Mouse (Mus musculus) liver, embryonic 14.5 days (tissue): ENCODE data around the gene Ovol1. TPM values are rescaled to one million over a fixed set of nuclear protein-coding genes. Genes with fewer than 3 reads are reported as not detected.

Experiments used
- ATAC-seq: fragments of 200-750 bp; cut with Nextera tagmentation; 2 replicates; pipeline ENCODE4 v1.8.0; 2017; ENCODE audit warnings: moderate number of reproducible peaks, mild to moderate bottlenecking, moderate library complexity; ENCODE audit not compliant: insufficient read depth
- DNase-seq, 3 experiments: peaks; one replicate each; pipeline ENCODE4 v3.0.0-alpha.2; 2012 to 2013; ENCODE audit warnings: low read depth in 3 of 3, low spot score in 3 of 3
- H3K27ac ChIP-seq: fragments of 300-500 bp; sonication (generic); 2 replicates; pipeline ENCODE4 v1.5.1; 2014; ENCODE audit warnings: moderate library complexity, mild to moderate bottlenecking, control low read depth, inconsistent platforms
- H3K27me3 ChIP-seq: fragments of 300-500 bp; sonication (generic); 2 replicates; pipeline ENCODE4 v1.6.1; 2014; ENCODE audit warnings: mild to moderate bottlenecking, low read length, moderate library complexity; ENCODE audit not compliant: control insufficient read depth, insufficient read depth
- H3K36me3 ChIP-seq: fragments of 300-500 bp; sonication (generic); replicated peaks from 2 replicates; pipeline ENCODE4 v1.6.1; 2014; ENCODE audit warnings: low read depth; ENCODE audit not compliant: control insufficient read depth, insufficient read depth
- H3K4me1 ChIP-seq, 2 experiments: fragments of 200-500 bp in 1 of 2; fragments of 300-500 bp in 1 of 2; sonication (generic) in 1 of 2; replicated peaks; 2 replicates each; pipeline ENCODE4 v1.6.1; 2012 to 2014; ENCODE audit warnings: antibody characterized with exemption in 1 of 2, inconsistent platforms in 1 of 2, low read length in 1 of 2; ENCODE audit not compliant: control insufficient read depth in 2 of 2, insufficient read depth in 2 of 2
- H3K4me2 ChIP-seq: fragments of 300-500 bp; sonication (generic); 2 replicates; pipeline ENCODE4 v1.6.1; 2014; ENCODE audit warnings: low read depth, mild to moderate bottlenecking, control low read depth, moderate library complexity
- H3K4me3 ChIP-seq, 2 experiments: fragments of 200-500 bp in 1 of 2; fragments of 300-500 bp in 1 of 2; sonication (generic) in 1 of 2; 2 replicates each; pipeline ENCODE4 v1.5.1; 2012 to 2014; ENCODE audit warnings: low read depth in 2 of 2, low read length in 2 of 2, mild to moderate bottlenecking in 2 of 2, control low read depth in 1 of 2, inconsistent platforms in 1 of 2, moderate library complexity in 1 of 2; ENCODE audit not compliant: insufficient read depth in 1 of 2
- H3K9ac ChIP-seq: fragments of 300-500 bp; sonication (generic); replicated peaks from 2 replicates; pipeline ENCODE4 v1.6.1; 2014; ENCODE audit warnings: mild to moderate bottlenecking, control low read depth, moderate library complexity
- H3K9me3 ChIP-seq: fragments of 300-500 bp; sonication (generic); 2 replicates; pipeline ENCODE4 v1.6.1; 2016; ENCODE audit warnings: low read length, mixed read lengths; ENCODE audit not compliant: control insufficient read depth
- CTCF ChIP-seq: IDR thresholded peaks from 2 replicates; pipeline ENCODE4 v1.5.1; 2016; ENCODE audit warnings: antibody characterized with exemption, low read depth, control low read depth
- EP300 ChIP-seq: IDR thresholded peaks from 2 replicates; pipeline ENCODE4 v1.6.1; 2016; ENCODE audit warnings: antibody characterized with exemption, low read depth
- WGBS: fragments of 180-500 bp; shearing (Covaris S2); extraction: QIAGEN DNeasy Blood & Tissue Kit; methylation state at CpG from one replicate; pipeline ENCODE4 v1.1.7; 2014; ENCODE audit not compliant: insufficient replicate concordance; 5-methylcytosine and 5-hydroxymethylcytosine counted together
- polyA plus RNA-seq, 2 experiments: library from polyadenylated mRNA; depleted of rRNA in 1 of 2; stranded (reverse) in 1 of 2; unstranded in 1 of 2; fragments of >200 nt; fragmentation: Nextera tagmentation in 1 of 2; extraction: Ambion mirVana in 1 of 2; gene quantifications; 2 replicates each; pipeline versions ENCODE4 v1.2.1 to v1.2.3; 2012 to 2014

Ovol1 gene
- polyA plus RNA-seq, 2 experiments = 0.01 TPM; not detected in 1

DNA sequence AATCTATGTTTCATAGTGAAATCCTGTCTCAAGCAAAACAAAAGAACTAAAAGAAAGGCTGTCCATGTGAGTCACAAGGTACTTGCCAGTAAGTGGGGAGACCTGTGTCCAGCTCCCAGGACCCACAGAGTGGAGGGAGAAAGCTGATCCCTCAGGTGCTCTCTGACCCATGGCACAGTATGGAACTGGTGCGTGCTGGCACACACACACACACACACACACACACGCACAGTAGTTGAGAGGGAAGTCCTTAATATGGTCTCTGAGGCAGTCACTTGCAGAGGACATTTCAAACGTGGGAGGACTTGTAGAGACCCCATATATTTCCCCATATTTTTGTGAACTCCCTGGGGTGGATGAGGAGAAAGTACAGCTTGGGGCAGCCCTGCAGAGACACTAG is 1.4 kb upstream of the Ovol1 start:
- no peak overlapping the region for H3K4me3 ChIP-seq
- no peak overlapping the region for H3K4me2 ChIP-seq
- DNase-seq = no peak
- H3K27me3 ChIP-seq = peaks cover 57% of the 10 kb centered on the region
- H3K9ac ChIP-seq = no peak overlapping the region
- H3K27ac ChIP-seq = no peak overlapping the region
- no peaks in the 10 kb centered on the region for H3K36me3 ChIP-seq
- H3K4me1 ChIP-seq = peaks cover under 1% of the 10 kb centered on the region in 2 experiments
- no peak for TF ChIP-seq EP300
- TF ChIP-seq CTCF = no peak
- H3K9me3 ChIP-seq = no peaks in the 10 kb centered on the region
- WGBS = 27% methylated on average over 3 of the region's 3 CpGs
- ATAC-seq = no peak

DNA sequence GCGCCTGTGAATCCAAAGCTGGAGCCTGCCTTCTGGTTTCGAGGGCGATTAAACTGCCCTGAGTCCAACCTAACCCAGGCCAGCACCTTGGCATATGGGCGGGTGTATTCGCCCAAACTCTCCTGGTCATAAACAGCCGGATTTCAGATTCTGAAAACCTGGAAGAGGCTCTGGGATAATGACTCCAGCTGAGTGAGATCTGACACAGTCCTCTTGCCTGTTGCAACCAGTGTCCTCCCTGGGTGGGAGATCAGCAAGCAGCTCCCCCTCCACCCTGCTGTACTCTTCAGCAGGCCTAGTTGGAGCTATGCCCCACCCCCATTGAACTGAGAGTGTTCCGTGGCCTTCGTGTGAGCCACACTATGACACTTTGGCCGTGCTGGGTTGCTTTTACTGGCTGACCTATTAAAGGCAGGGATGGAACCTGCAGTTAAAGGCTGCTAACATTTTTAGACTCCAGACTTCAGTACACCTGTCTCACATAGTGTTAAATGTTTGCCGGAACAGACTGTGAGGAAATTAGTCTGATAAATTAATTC is 875 bp upstream of the Ovol1 start:
- ATAC-seq (no peak), DNase-seq (no peak)
- Histone ChIP-seq H3K9ac (no peak overlapping the region), H3K27me3 (peaks cover 57% of the 10 kb centered on the region), H3K27ac (no peak overlapping the region), H3K4me2 (no peak overlapping the region), H3K4me1 (no peaks in the 10 kb centered on the region), H3K4me3 (no peak overlapping the region), H3K36me3 (no peaks in the 10 kb centered on the region), H3K9me3 (no peaks in the 10 kb centered on the region)
- TF ChIP-seq CTCF = no peak
- WGBS = 31% methylated on average over 10 of the region's 10 CpGs

DNA sequence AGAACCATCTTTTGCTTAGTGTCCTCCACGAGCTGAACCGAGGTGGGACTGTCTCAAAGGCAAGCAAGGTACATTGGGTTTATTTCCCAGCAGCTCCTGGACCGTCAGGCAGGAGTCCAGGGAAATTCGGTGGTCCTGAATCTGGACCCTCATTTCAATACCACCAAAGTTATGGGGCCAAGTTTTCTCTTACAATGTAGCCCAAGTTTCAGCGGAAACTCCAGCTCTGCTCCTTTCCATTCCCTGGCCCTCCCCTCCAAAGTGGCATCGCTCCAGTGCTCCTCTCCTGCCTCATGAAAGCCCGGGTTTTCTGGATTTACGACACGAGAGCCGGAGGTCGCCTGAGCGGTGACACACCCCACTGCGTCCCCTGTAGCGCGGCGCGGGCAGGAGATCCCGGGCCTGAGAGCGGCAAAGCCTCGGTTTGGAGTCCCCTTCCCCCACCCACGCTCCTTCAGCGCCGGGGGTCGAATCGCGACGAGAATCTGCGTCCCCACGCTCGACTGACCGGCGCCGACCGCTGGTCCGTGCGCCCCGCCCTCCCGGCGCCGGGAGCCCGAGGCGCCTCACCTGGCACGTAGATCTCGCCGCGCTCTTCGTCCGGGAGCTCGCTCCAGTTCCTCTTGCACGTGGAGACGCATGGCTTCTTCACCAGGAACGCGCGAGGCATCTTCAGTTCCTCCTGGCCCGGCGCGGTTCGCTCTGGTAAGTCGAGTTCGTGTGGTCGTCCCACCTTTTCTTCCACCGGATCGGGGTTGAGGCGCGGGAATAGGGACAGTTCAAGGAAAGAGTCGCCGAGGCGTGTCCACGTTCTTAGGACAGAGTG is 602 bp downstream of the Ovol1 start:
- H3K27ac ChIP-seq = no peak overlapping the region
- 2% methylated on average over 69 of the region's 69 CpGs for WGBS
- no peak overlapping the region for H3K9ac ChIP-seq
- H3K27me3 ChIP-seq = peaks cover 57% of the 10 kb centered on the region
- no peaks in the 10 kb centered on the region for H3K4me1 ChIP-seq
- no peak for DNase-seq
- H3K9me3 ChIP-seq = no peaks in the 10 kb centered on the region
- peak overlapping the region; percentile 42 for H3K4me2 ChIP-seq
- no peaks in the 10 kb centered on the region for H3K36me3 ChIP-seq
- H3K4me3 ChIP-seq = peak overlapping the region in 1 of 2 experiments; percentile 32; a peak in 2 of 4 replicates
- no peak for ATAC-seq
- TF ChIP-seq EP300 (no peak), CTCF (no peak)

DNA sequence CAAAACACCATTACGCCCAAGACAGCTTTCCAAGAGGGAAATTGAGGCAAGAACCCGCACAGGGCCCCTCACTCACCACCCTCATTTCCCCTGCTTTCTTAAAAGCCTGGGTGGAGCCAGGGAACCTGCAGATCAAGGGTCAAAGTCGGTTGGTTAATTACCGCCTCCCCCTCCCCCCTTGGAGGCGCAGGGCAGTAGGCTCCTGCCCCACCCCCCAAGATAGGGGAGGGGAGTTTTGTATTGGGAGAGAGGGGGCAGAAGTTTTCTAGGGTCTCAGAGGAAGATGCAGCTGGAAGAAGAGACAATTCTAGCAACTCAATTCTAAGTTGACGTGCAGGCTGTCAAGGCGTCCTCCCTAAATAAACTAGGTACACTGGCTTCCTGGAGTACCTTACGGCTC is 1.2 kb downstream of the Ovol1 start:
- Histone ChIP-seq H3K9me3 (no peaks in the 10 kb centered on the region), H3K4me1 (no peaks in the 10 kb centered on the region), H3K4me2 (no peak overlapping the region), H3K36me3 (no peaks in the 10 kb centered on the region), H3K27ac (no peak overlapping the region), H3K27me3 (peaks cover 57% of the 10 kb centered on the region), H3K9ac (no peak overlapping the region), H3K4me3 (no peak overlapping the region)
- no peak for ATAC-seq
- TF ChIP-seq EP300 = no peak
- TF ChIP-seq CTCF = no peak
- WGBS = 22% methylated on average over 8 of the region's 8 CpGs
- DNase-seq = no peak

DNA sequence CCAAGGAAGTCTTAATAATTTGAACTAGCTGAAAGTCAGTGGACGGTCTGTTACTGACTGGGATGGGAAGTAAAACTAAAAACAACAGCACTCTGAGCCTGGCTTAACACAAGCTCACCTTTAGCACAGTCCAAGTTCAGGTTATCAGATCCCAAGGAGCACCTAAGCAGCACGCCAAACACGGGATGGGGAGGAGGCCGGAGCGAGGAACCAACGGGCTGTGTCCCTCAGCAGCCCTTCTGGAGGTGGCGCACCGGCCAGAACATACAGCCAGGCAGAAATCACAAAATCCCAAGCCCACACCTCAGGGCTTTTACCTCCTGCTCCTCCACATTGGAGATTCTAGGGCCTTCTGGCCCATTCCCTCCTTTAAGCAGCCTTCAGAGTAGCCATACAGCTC is 1.7 kb downstream of the Ovol1 start:
- no peak overlapping the region for H3K4me3 ChIP-seq

More for the DNA sequence above, 1.7 kb downstream of the Ovol1 start:
- no peaks in the 10 kb centered on the region for H3K36me3 ChIP-seq
- no peak overlapping the region for H3K27ac ChIP-seq
- 60% methylated on average over 8 of the region's 8 CpGs for WGBS
- no peak for DNase-seq
- H3K9me3 ChIP-seq = no peaks in the 10 kb centered on the region
- peaks cover 57% of the 10 kb centered on the region for H3K27me3 ChIP-seq
- TF ChIP-seq EP300 (no peak), CTCF (no peak)
- no peaks in the 10 kb centered on the region for H3K4me1 ChIP-seq
- no peak for ATAC-seq
- no peak overlapping the region for H3K4me2 ChIP-seq
- no peak overlapping the region for H3K9ac ChIP-seq
